In genomic region chr17:23740136-23740584, GRCm38 (mm10) we compare ENCODE assay signal across 8 mouse cellular contexts. TPM values are rescaled to one million over a fixed set of nuclear protein-coding genes. Genes with fewer than 3 reads are reported as not detected.
A peak's percentile ranks its signal among the peaks of the same experiment; 100 is the strongest.
DNase-seq lines count a peak whose midpoint lies in the region; ATAC-seq and TF ChIP-seq lines count a peak whose summit lies in the region.

No protein-coding gene starts in this region.

- peaks cover 42% of the 10 kb centered on the region for H3K4me1 ChIP-seq in forebrain, embryonic 13.5 days
- peaks cover 15% of the 10 kb centered on the region for H3K4me1 ChIP-seq in heart, postnatal 0 days (ENCODE audit: control insufficient read depth, insufficient read depth)
- peaks cover 28% of the 10 kb centered on the region for H3K4me1 ChIP-seq in liver, embryonic 16.5 days (ENCODE audit: control insufficient read depth, low read depth, low read length)
- H3K4me1 ChIP-seq in neural tube, embryonic 13.5 days (replicated peaks) = peaks cover 43% of the 10 kb centered on the region

- peak overlapping the region; percentile 58 for H3K4me3 ChIP-seq in forebrain, embryonic 13.5 days
- H3K4me3 ChIP-seq in heart, postnatal 0 days (ENCODE audit: low read depth, low read length) = peak overlapping the region; percentile 55
- peak overlapping the region; percentile 71 for H3K4me3 ChIP-seq in liver, embryonic 16.5 days (ENCODE audit: low read depth, low read length)
- peak overlapping the region; percentile 85 for H3K4me3 ChIP-seq in neural tube, embryonic 13.5 days

- TF ChIP-seq EP300 in heart, postnatal 0 days (IDR thresholded peaks at IDR 0.05; ENCODE audit: low read depth) = no peak

- H3K9me3 ChIP-seq in forebrain, embryonic 13.5 days (replicated peaks) = no peaks in the 10 kb centered on the region
- no peaks in the 10 kb centered on the region for H3K9me3 ChIP-seq in heart, postnatal 0 days (replicated peaks; ENCODE audit: control insufficient read depth, low read length)
- H3K9me3 ChIP-seq in liver, embryonic 16.5 days (replicated peaks; ENCODE audit: control insufficient read depth, low read length) = no peaks in the 10 kb centered on the region
- no peaks in the 10 kb centered on the region for H3K9me3 ChIP-seq in neural tube, embryonic 13.5 days

- no peak for TF ChIP-seq CTCF in heart, postnatal 0 days (IDR thresholded peaks at IDR 0.05; ENCODE audit: low read depth)

- peaks cover 54% of the 10 kb centered on the region for H3K27me3 ChIP-seq in forebrain, embryonic 13.5 days
- H3K27me3 ChIP-seq in heart, postnatal 0 days (ENCODE audit: control insufficient read depth, insufficient read depth, low read length) = peaks cover 47% of the 10 kb centered on the region
- peaks cover 75% of the 10 kb centered on the region for H3K27me3 ChIP-seq in liver, embryonic 16.5 days (ENCODE audit: control insufficient read depth, insufficient read depth, low read depth, low read length)
- H3K27me3 ChIP-seq in neural tube, embryonic 13.5 days = peaks cover 47% of the 10 kb centered on the region

- H3K9ac ChIP-seq in forebrain, embryonic 13.5 days = peak overlapping the region; percentile 77
- H3K9ac ChIP-seq in heart, postnatal 0 days (replicated peaks; ENCODE audit: low read depth, low read length) = peak overlapping the region; percentile 48
- H3K9ac ChIP-seq in liver, embryonic 16.5 days (ENCODE audit: low read depth, low read length) = peak overlapping the region; percentile 70
- H3K9ac ChIP-seq in neural tube, embryonic 13.5 days = peak overlapping the region; percentile 87

- WGBS in forebrain, embryonic 13.5 days = under 1% methylated on average over 40 of the region's 46 CpGs
- 1% methylated on average over 33 of the region's 46 CpGs for WGBS in heart, postnatal 0 days
- WGBS in liver, embryonic 16.5 days (ENCODE audit: insufficient replicate concordance) = under 1% methylated on average over 45 of the region's 46 CpGs
- 1% methylated on average over 36 of the region's 46 CpGs for WGBS in neural tube, embryonic 13.5 days

- ATAC-seq in cerebellum, adult (ENCODE audit: insufficient number of reproducible peaks, low FRiP score, low TSS enrichment) = peak; percentile 85
- ATAC-seq in forebrain, embryonic 13.5 days = peak; percentile 91
- peak; percentile 89 for ATAC-seq in heart, postnatal 0 days (ENCODE audit: insufficient read depth, low read depth)
- ATAC-seq in liver, embryonic 16.5 days (ENCODE audit: low read depth) = peak; percentile 87
- ATAC-seq in neural tube, embryonic 13.5 days (ENCODE audit: low read depth) = peak; percentile 82

- DNase-seq in ES-CJ7 (ENCODE audit: low read depth, low spot score) = peak; percentile 84
- DNase-seq in heart, postnatal 0 days (ENCODE audit: low spot score) = peak; percentile 89
- peak; percentile 90 to 94 for DNase-seq in kidney, postnatal 4 days
- peak; percentile 90 for DNase-seq in telencephalon, adult 2 months (ENCODE audit: low read depth, low spot score)

- H3K4me2 ChIP-seq in forebrain, embryonic 13.5 days = peak overlapping the region; percentile 97
- H3K4me2 ChIP-seq in heart, postnatal 0 days (ENCODE audit: low read depth, low read length) = peak overlapping the region; percentile 70
- peak overlapping the region; percentile 97 for H3K4me2 ChIP-seq in liver, embryonic 16.5 days (ENCODE audit: low read depth, low read length)
- peak overlapping the region; percentile 77 for H3K4me2 ChIP-seq in neural tube, embryonic 13.5 days

- H3K27ac ChIP-seq in forebrain, embryonic 13.5 days = no peak overlapping the region; the same call in 1 of the 2 replicates
- peak overlapping the region; percentile 30; the same call in 1 of the 2 replicates for H3K27ac ChIP-seq in heart, postnatal 0 days (ENCODE audit: low read depth)
- H3K27ac ChIP-seq in liver, embryonic 16.5 days (ENCODE audit: low read length) = peak overlapping the region; percentile 24; the same call in 1 of the 2 replicates
- H3K27ac ChIP-seq in neural tube, embryonic 13.5 days (replicated peaks) = peak overlapping the region; percentile 86

- peaks cover 26% of the 10 kb centered on the region for H3K36me3 ChIP-seq in forebrain, embryonic 13.5 days (ENCODE audit: poor library complexity, severe bottlenecking)
- peaks cover 19% of the 10 kb centered on the region for H3K36me3 ChIP-seq in heart, postnatal 0 days (replicated peaks; ENCODE audit: control insufficient read depth, insufficient read depth, low read length)
- H3K36me3 ChIP-seq in liver, embryonic 16.5 days (ENCODE audit: control insufficient read depth, insufficient read depth) = peaks cover 3% of the 10 kb centered on the region
- peaks cover 26% of the 10 kb centered on the region for H3K36me3 ChIP-seq in neural tube, embryonic 13.5 days

RNA-seq across cellular contexts. Expression of gene Paqr4, which starts 0.5 kb away (rescaled TPM):
- 29.8 and 32.7 TPM in 2 replicates for polyA plus RNA-seq in forebrain, embryonic 13.5 days (2015; fragmentation: Nextera tagmentation; extraction: Ambion mirVana)
- total RNA-seq in heart, postnatal 0 days (2014; rRNA removed; ENCODE audit: low replicate concordance) = 21.7 and 28.7 TPM in 2 replicates
- 13.6 and 15.8 TPM in 2 replicates for polyA plus RNA-seq in heart, postnatal 0 days (2015; fragmentation: Nextera tagmentation; extraction: Ambion mirVana)
- polyA plus RNA-seq in liver, embryonic 16.5 days (2015; fragmentation: Nextera tagmentation; extraction: Ambion mirVana) = 7.5 and 7.6 TPM in 2 replicates
- 48.3 and 51.5 TPM in 2 replicates for polyA plus RNA-seq in neural tube, embryonic 13.5 days (2015; fragmentation: Nextera tagmentation; extraction: Ambion mirVana)

RNA-seq across cellular contexts. Expression of gene Kremen2, which starts 5.5 kb away (rescaled TPM):
- polyA plus RNA-seq in forebrain, embryonic 13.5 days (2015; fragmentation: Nextera tagmentation; extraction: Ambion mirVana) = 0.24 and 0.37 TPM in 2 replicates
- total RNA-seq in heart, postnatal 0 days (2014; rRNA removed; ENCODE audit: low replicate concordance) = 0.97 TPM in 1 of 2 replicates, not detected in the other
- polyA plus RNA-seq in heart, postnatal 0 days (2015; fragmentation: Nextera tagmentation; extraction: Ambion mirVana) = not detected in 2 replicates
- not detected in 2 replicates for polyA plus RNA-seq in liver, embryonic 16.5 days (2015; fragmentation: Nextera tagmentation; extraction: Ambion mirVana)
- polyA plus RNA-seq in neural tube, embryonic 13.5 days (2015; fragmentation: Nextera tagmentation; extraction: Ambion mirVana) = 1.5 and 3.0 TPM in 2 replicates

RNA-seq across cellular contexts. Expression of gene Pkmyt1, which starts 14.0 kb away (rescaled TPM):
- polyA plus RNA-seq in forebrain, embryonic 13.5 days (2015; fragmentation: Nextera tagmentation; extraction: Ambion mirVana) = 36.7 and 41.0 TPM in 2 replicates
- total RNA-seq in heart, postnatal 0 days (2014; rRNA removed; ENCODE audit: low replicate concordance) = 18.2 and 21.7 TPM in 2 replicates
- 8.6 and 9.0 TPM in 2 replicates for polyA plus RNA-seq in heart, postnatal 0 days (2015; fragmentation: Nextera tagmentation; extraction: Ambion mirVana)
- 24.9 and 26.0 TPM in 2 replicates for polyA plus RNA-seq in liver, embryonic 16.5 days (2015; fragmentation: Nextera tagmentation; extraction: Ambion mirVana)
- 13.9 and 16.7 TPM in 2 replicates for polyA plus RNA-seq in neural tube, embryonic 13.5 days (2015; fragmentation: Nextera tagmentation; extraction: Ambion mirVana)

RNA-seq across cellular contexts. Expression of gene 1520401A03Rik, which starts 17.6 kb away (rescaled TPM):
- polyA plus RNA-seq in forebrain, embryonic 13.5 days (2015; fragmentation: Nextera tagmentation; extraction: Ambion mirVana) = not detected in 2 replicates
- total RNA-seq in heart, postnatal 0 days (2014; rRNA removed; ENCODE audit: low replicate concordance) = not detected in 2 replicates
- not detected in 2 replicates for polyA plus RNA-seq in heart, postnatal 0 days (2015; fragmentation: Nextera tagmentation; extraction: Ambion mirVana)
- polyA plus RNA-seq in liver, embryonic 16.5 days (2015; fragmentation: Nextera tagmentation; extraction: Ambion mirVana) = 0.04 and 0.14 TPM in 2 replicates
- 0.36 and 0.54 TPM in 2 replicates for polyA plus RNA-seq in neural tube, embryonic 13.5 days (2015; fragmentation: Nextera tagmentation; extraction: Ambion mirVana)

RNA-seq across cellular contexts. Expression of gene Flywch1, which starts 31.2 kb away (rescaled TPM):
- polyA plus RNA-seq in forebrain, embryonic 13.5 days (2015; fragmentation: Nextera tagmentation; extraction: Ambion mirVana) = 165 and 176 TPM in 2 replicates
- total RNA-seq in heart, postnatal 0 days (2014; rRNA removed; ENCODE audit: low replicate concordance) = 54.5 and 72.2 TPM in 2 replicates
- 32.4 and 34.8 TPM in 2 replicates for polyA plus RNA-seq in heart, postnatal 0 days (2015; fragmentation: Nextera tagmentation; extraction: Ambion mirVana)
- 8.6 and 10.6 TPM in 2 replicates for polyA plus RNA-seq in liver, embryonic 16.5 days (2015; fragmentation: Nextera tagmentation; extraction: Ambion mirVana)
- polyA plus RNA-seq in neural tube, embryonic 13.5 days (2015; fragmentation: Nextera tagmentation; extraction: Ambion mirVana) = 213 and 231 TPM in 2 replicates
